Mouse (Mus musculus) G1E (cell line): ENCODE measurements around the gene Tmem44. TPM values are rescaled to one million over a fixed set of nuclear protein-coding genes. Genes with fewer than 3 reads are reported as not detected.
A peak's percentile ranks its signal among the peaks of the same experiment; 100 is the strongest.

Experiments
- ATAC-seq: 2 replicates; pipeline ENCODE4 v1.8.0; 2016; ENCODE audit warnings: mild to moderate bottlenecking; ENCODE audit not compliant: insufficient number of reproducible peaks, poor library complexity, low FRiP score, severe bottlenecking; ENCODE audit errors: extremely low read depth
- DNase-seq: peaks from one replicate; pipeline ENCODE4 v3.0.0; 2012; ENCODE audit warnings: low spot score
- H3K27me3 ChIP-seq: 2 replicates; pipeline ENCODE4 v1.6.1; 2012; ENCODE audit warnings: mild to moderate bottlenecking, low read length, inconsistent platforms; ENCODE audit not compliant: insufficient read depth
- H3K36me3 ChIP-seq: replicated peaks from 2 replicates; pipeline ENCODE3; 2012; ENCODE audit warnings: mild to moderate bottlenecking, inconsistent platforms
- H3K4me1 ChIP-seq: 2 replicates; pipeline ENCODE4 v1.6.1; 2012; ENCODE audit warnings: low read depth, low read length, inconsistent platforms, mixed read lengths; ENCODE audit not compliant: insufficient read depth
- H3K4me3 ChIP-seq: 2 replicates; pipeline ENCODE4 v1.5.1; 2012; ENCODE audit warnings: low read depth, mild to moderate bottlenecking, inconsistent platforms, low read length, moderate library complexity, mixed read lengths
- H3K9me3 ChIP-seq: replicated peaks from 2 replicates; pipeline ENCODE4 v1.6.1; 2012; ENCODE audit warnings: inconsistent platforms
- CTCF ChIP-seq: IDR thresholded peaks from 2 replicates; pipeline ENCODE4 v1.5.1; 2012; ENCODE audit warnings: low read depth, low read length, inconsistent platforms, mixed read lengths
- GATA1 ChIP-seq: IDR thresholded peaks from 2 replicates; pipeline ENCODE4 v1.6.1; 2012; ENCODE audit warnings: borderline replicate concordance, low read length, inconsistent platforms, mixed read lengths
- GATA2 ChIP-seq: IDR thresholded peaks from 2 replicates; pipeline ENCODE4 v1.6.1; 2012; ENCODE audit warnings: low read depth, low read length, inconsistent platforms, borderline replicate concordance
- POLR2AphosphoS5 ChIP-seq: IDR thresholded peaks from 2 replicates; pipeline ENCODE4 v1.6.1; 2012; ENCODE audit warnings: low read depth, low read length, inconsistent platforms; ENCODE audit not compliant: insufficient replicate concordance
- TAL1 ChIP-seq: conservative IDR thresholded peaks from 2 replicates; pipeline ENCODE4 v1.6.1; 2012; ENCODE audit warnings: low read depth, low read length, inconsistent platforms, mixed read lengths
- polyA plus RNA-seq: library from polyadenylated mRNA; stranded (reverse); fragments of >175 nt; gene quantifications from 2 replicates; pipeline ENCODE4 v1.2.3, GENCODE M21; 2012
- total RNA-seq, 2 experiments: library from RNA; stranded (forward) in 1 of 2; stranded (reverse) in 1 of 2; fragments of 200-1000 nt in 1 of 2; fragments of >200 nt in 1 of 2; fragmentation: Nextera tagmentation in 1 of 2; gene quantifications; 2 replicates each; pipeline ENCODE4 v1.2.3; 2014 to 2017

Tmem44 gene
- total and polyA plus RNA-seq, 3 experiments = 11.8 to 72.7 (median 25.4) TPM

GRCm38 (mm10) chr16:30522253-30522940 lies 28.2 kb downstream of the Tmem44 start:
- Histone ChIP-seq H3K36me3 (peaks cover 87% of the 10 kb centered on the region), H3K27me3 (no peaks in the 10 kb centered on the region), H3K9me3 (no peaks in the 10 kb centered on the region), H3K4me3 (no peak overlapping the region), H3K4me1 (peaks cover 11% of the 10 kb centered on the region)
- TF ChIP-seq POLR2AphosphoS5 (no peak), GATA2 (no peak), GATA1 (no peak), CTCF (no peak), TAL1 (no peak)
- no peak for DNase-seq
- ATAC-seq = no peak

DNA sequence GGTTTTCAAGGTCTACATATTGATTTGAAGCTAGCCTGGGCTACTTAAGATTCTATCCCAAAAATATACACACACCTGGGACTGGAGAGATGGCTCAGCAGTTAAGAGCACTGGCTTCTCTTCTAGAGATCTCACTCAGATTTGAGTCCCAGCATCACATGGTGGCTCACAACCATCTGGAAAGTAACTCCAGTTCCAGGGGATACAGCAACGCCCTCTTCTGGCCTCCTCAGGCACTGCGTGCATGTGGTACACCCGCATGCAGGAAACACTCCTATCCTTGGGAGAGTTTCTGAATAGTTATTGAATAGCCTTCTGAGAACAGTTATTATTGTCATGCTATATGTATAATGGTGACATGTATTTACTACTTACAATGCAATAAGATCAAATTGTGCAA lies 29.5 kb downstream of the Tmem44 start:
- H3K36me3 ChIP-seq = peaks cover 87% of the 10 kb centered on the region
- H3K27me3 ChIP-seq = no peaks in the 10 kb centered on the region
- DNase-seq (no peak), ATAC-seq (no peak)
- peaks cover 11% of the 10 kb centered on the region for H3K4me1 ChIP-seq
- no peaks in the 10 kb centered on the region for H3K9me3 ChIP-seq
- no peak overlapping the region for H3K4me3 ChIP-seq
- TF ChIP-seq CTCF (peak; percentile 36; the same call in 1 of the 2 replicates), POLR2AphosphoS5 (no peak)

GRCm38 (mm10) chr16:30520361-30520823 lies 30.2 kb downstream of the Tmem44 start:
- DNase-seq = peak; percentile 32
- Histone ChIP-seq H3K4me3 (no peak overlapping the region), H3K4me1 (peaks cover 6% of the 10 kb centered on the region; the same call in 1 of the 2 replicates), H3K9me3 (no peaks in the 10 kb centered on the region), H3K36me3 (peaks cover 87% of the 10 kb centered on the region), H3K27me3 (no peaks in the 10 kb centered on the region)
- no peak for ATAC-seq
- no peak for TF ChIP-seq POLR2AphosphoS5
- peak; percentile 57 for TF ChIP-seq CTCF

DNA sequence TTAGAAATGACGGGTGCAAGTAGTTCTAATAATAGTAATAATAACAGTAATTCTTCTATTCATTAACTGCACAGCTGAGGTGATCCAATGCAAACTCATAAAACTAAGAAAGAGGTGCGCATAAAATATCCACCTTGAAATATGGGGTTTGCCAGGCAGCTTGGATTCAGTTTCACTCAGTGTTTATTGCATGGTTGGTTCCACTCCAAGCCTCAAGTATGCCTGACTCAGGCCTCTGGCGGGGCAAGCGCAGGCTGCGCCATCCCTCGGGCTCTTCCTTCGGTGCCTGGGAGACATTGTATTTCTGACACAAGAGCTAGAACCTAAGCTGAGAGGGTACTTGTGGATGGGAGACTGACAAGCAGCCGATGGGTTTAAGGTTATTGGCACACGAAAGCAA lies 32.0 kb downstream of the Tmem44 start:
- no peak overlapping the region for H3K4me3 ChIP-seq

GRCm38 (mm10) chr16:30517666-30518283 lies 32.9 kb downstream of the Tmem44 start:
- ATAC-seq (no peak), DNase-seq (no peak)
- Histone ChIP-seq H3K4me3 (no peak overlapping the region), H3K27me3 (no peaks in the 10 kb centered on the region), H3K9me3 (no peaks in the 10 kb centered on the region), H3K36me3 (peaks cover 87% of the 10 kb centered on the region), H3K4me1 (peaks cover 12% of the 10 kb centered on the region)
- no peak for TF ChIP-seq POLR2AphosphoS5
- no peak for TF ChIP-seq GATA1

More for the DNA sequence above, 32.0 kb downstream of the Tmem44 start:
- H3K4me1 ChIP-seq = peaks cover 8% of the 10 kb centered on the region; the same call in 1 of the 2 replicates
- DNase-seq (no peak), ATAC-seq (no peak)
- no peak for TF ChIP-seq GATA1
- no peak for TF ChIP-seq POLR2AphosphoS5
- TF ChIP-seq CTCF = no peak
- TF ChIP-seq TAL1 = no peak
- TF ChIP-seq GATA2 = no peak
- H3K9me3 ChIP-seq = no peaks in the 10 kb centered on the region
- H3K27me3 ChIP-seq = no peaks in the 10 kb centered on the region
- peaks cover 87% of the 10 kb centered on the region for H3K36me3 ChIP-seq

DNA sequence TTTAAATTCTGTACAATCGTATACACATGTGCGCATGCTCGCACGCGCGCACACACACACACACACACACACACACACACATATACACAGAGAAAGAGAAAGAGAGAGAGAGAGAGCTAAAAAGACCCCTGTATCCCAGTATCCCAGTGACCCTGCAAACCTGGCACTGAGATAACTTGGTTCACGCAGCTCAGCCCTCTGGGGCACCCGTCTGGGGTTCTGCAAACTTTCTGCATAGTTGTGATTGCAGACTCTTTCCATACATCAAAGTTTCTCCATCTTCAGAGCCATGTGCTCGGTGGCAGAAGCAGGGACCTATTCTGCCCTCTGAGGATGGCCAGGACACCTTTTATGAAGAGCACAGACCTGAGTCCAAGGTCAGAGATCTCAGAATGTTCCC lies 33.6 kb downstream of the Tmem44 start:
- Histone ChIP-seq H3K36me3 (peaks cover 86% of the 10 kb centered on the region), H3K4me3 (no peak overlapping the region), H3K9me3 (no peaks in the 10 kb centered on the region), H3K27me3 (no peaks in the 10 kb centered on the region), H3K4me1 (peaks cover 16% of the 10 kb centered on the region)
- ATAC-seq (no peak), DNase-seq (no peak)
- TF ChIP-seq TAL1 = no peak
- TF ChIP-seq GATA2 = no peak
- no peak for TF ChIP-seq GATA1
- no peak for TF ChIP-seq POLR2AphosphoS5
- no peak for TF ChIP-seq CTCF
